Mouse (Mus musculus): ENCODE measurements around the gene Ppp4r4.
"Not testable (repeated sequence)": the region's sequence is repeated elsewhere in the genome, so short reads cannot be mapped to it uniquely, and the experiment has no call there.

Gene Ppp4r4

DNA sequence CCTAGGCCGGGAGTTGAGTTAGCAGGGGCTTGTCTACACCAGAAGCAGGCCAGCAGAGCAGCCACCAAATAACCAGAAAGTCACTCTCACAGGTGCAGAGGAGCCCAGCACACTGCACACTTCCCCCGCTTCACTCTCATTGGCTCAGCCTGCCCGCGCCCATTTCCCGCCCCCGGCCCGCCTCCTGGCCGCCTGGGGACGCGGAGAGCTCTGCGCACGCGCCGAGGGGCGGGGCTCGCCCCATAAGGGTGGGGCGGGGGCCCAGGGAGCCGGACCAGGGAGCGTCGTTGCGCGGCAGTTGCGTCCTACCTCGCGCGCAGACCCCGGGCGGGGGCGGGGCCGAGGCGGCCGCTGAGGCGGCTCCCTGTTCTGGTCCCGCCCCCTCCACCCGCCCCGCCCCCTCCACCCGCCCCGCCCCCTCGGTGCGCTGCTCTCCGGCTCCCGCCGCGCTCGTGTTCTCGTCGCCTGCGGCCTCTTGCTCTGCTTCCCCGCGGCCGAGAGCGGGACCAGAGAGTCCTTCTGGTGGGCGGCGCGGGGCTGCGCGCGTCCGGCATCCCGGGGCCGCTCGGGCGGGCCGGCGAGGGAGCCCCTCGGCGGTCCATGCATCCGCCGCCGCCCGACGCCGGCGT, at the start of gene Ppp4r4:
TSS of gene Ppp4r4 (plus strand) at position 264 of the 629 bp plus-strand sequence.
- DNase-seq (ENCODE audit: low read depth, low spot score), result no peak

GRCm38 (mm10) chr12:103482781-103483180, 49.3 kb upstream of the Ppp4r4 start:
- DNase-seq (ENCODE audit: low read depth, low spot score), result no peak

- not testable (repeated sequence) for DNase-seq (ENCODE audit: low read depth, low spot score)
These were observed 47.7 kb upstream of the Ppp4r4 start for GRCm38 (mm10) chr12:103484200-103484972.

- DNase-seq (ENCODE audit: low read depth, low spot score), result no peak
These were observed 45.4 kb upstream of the Ppp4r4 start for GRCm38 (mm10) chr12:103486726-103487125.

DNA sequence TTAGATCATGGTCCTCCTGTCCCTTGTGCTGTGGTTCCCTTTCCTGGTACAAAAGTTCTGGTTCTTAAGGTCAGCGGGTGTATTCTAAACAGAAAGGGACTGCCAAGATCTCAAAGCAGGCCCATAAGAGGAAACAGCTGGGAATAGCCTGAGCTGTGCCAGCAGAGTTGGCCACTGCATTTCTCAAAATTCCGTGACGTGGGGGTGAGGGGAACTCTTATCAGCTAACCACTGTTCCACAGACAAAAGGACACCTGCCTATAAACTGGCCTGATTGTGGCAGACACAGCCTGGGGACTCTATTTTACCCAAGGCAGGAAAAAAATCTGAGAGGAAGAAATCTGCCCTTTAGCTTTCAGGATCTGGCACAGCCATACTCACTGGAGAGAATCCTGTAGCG, 44.8 kb upstream of the Ppp4r4 start:
- no peak for DNase-seq (ENCODE audit: low read depth, low spot score)

- DNase-seq (ENCODE audit: low read depth, low spot score), result no peak
These were observed 44.3 kb upstream of the Ppp4r4 start for GRCm38 (mm10) chr12:103487750-103488149.

DNA sequence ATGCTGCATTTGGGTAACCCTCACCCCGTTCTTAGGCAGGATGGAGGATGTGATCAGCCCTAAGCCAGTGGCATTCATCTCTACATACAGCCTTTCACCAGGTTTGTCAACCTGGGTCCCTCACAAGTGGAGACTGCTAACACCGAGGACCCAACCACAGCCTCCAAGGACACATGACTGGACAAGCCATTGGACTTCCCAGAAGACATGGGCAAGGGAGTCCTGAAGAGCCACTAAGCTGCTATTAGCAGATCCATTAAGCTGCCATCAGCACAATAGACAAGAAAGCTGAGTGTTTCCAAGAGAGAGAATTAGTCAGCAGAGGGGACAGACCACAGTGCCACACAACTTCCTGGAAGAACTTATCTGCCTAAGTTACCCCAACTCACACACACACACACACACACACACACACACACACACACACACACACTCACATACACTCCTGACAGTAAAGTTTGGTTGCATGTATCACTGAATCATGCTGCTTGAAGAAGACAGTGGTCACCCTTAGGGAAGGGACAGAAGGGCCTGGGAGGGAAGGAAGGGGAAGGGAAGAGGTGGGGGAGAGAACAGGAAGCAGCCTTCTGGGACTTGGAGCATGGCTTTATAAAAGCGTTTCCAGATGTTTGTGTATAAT, 40.9 kb upstream of the Ppp4r4 start:
- no peak for DNase-seq (ENCODE audit: low read depth, low spot score)

GRCm38 (mm10) chr12:103492767-103493166, 39.3 kb upstream of the Ppp4r4 start:
- peak; percentile 49 for DNase-seq (ENCODE audit: low read depth, low spot score)

GRCm38 (mm10) chr12:103494486-103494885, 37.6 kb upstream of the Ppp4r4 start:
- DNase-seq (ENCODE audit: low read depth, low spot score), result peak; percentile 24

DNA sequence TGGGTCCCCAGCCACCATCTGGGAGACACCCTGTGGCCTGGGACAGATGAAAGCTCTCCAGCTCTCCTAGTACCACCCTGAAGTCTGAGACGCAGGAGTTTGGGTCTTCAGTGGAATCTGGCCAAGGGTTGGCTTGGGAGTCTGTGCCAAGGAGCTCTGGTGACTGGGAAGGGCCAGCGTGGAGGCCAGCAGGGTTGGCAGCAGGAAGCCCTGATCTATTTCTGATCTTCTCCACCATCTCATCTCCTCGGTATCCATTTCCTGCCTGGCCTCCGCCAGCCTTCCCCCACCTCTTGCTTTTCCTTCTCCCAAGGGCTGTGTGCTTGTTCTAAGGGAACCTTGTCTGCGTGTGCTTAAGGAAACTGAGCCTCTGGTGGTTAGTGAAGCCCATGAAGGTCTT, 33.3 kb upstream of the Ppp4r4 start:
- no peak for DNase-seq (ENCODE audit: low read depth, low spot score)

GRCm38 (mm10) chr12:103499261-103499660, 32.8 kb upstream of the Ppp4r4 start:
- no peak for DNase-seq (ENCODE audit: low read depth, low spot score)

DNA sequence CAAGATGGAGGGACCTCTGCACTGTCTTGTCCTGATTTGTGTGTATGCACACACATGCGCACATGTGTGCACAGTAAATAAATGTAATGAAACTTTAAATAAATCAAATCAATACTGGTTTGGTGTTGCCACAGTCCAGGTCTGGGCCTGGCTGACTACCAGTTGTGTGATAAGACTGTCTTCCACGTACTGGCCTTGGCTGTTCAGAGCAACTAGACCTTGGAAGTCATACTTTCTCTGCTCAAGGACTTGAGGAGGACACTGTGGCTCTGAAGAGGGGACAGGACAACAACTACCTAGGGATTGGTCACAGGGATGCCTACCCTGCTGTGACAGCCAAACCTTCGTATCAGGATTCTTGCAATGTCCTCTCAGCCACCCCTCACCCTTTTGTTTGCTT, 28.8 kb upstream of the Ppp4r4 start:
- no peak for DNase-seq (ENCODE audit: low read depth, low spot score)

- no peak for DNase-seq (ENCODE audit: low read depth, low spot score)
These were observed 27.7 kb upstream of the Ppp4r4 start for GRCm38 (mm10) chr12:103504402-103504801.

- no peak for DNase-seq (ENCODE audit: low read depth, low spot score)
These were observed 23.7 kb upstream of the Ppp4r4 start for GRCm38 (mm10) chr12:103508346-103508745.

- no peak for DNase-seq (ENCODE audit: low read depth, low spot score)
These were observed 22.2 kb upstream of the Ppp4r4 start for GRCm38 (mm10) chr12:103509893-103510292.

- DNase-seq (ENCODE audit: low read depth, low spot score), result no peak
These were observed 20.5 kb upstream of the Ppp4r4 start for GRCm38 (mm10) chr12:103511586-103511985.

- no peak for DNase-seq (ENCODE audit: low read depth, low spot score)
These were observed 19.0 kb upstream of the Ppp4r4 start for GRCm38 (mm10) chr12:103513039-103513438.

DNA sequence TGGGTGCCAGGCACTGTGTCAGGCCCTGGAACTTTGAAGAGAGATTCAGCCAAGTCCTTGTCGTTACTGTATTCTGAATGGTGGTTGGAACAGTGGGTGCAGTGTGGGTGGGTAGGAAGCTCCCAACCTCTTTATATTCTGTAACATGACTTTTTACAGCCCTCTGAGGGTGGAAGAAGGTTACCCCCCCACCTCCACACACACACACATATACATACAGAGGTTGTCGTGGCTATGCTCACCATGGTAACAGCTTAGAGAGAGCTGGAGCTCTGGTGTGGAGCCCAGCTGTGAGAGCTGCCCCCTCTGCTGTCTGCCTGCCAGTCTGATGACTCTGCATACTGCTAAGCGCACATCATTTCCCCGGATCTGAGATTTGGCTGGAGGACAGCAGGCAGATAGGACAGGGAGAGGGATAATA, 18.6 kb upstream of the Ppp4r4 start:
- DNase-seq (ENCODE audit: low read depth, low spot score), result no peak

DNA sequence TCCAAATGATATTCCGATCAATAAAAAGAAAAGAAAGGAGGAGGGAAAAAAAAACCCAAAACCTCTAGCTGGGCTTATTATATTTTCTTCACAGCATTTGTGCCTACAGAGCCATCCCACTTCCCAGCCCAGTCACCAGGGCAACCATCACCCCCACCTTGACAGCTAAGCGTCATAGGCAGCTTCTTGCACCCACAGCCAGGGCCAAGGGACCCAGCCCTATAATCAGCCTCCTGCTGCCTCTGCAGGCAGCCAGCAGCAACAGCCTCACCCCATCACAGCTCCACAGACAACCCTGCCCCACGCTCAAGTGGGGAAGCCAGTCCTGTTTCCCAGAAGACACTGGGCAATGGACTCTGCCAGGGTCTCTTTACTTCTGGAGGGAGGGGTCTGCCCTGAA, 17.7 kb upstream of the Ppp4r4 start:
- no peak for DNase-seq (ENCODE audit: low read depth, low spot score)

DNA sequence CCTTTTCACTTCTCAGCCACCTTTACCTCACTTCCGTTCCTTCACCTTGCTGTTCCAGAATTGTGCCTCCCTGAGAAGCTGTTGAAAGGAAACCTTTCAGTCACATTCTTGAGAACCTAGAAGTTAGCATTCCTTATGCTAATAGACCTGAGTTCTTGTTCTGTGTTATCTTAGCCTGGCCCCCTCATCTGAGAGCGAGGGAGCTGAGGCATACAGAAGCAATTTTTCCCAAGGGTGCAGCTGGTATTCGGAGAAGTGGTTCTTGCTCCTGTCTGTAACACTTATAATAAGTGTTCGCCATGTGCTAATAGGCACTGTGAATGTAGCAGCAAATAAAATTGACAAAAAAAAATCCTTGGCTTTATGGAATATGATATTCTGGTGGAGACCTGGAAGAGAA, 16.4 kb upstream of the Ppp4r4 start:
- DNase-seq (ENCODE audit: low read depth, low spot score), result no peak

DNA sequence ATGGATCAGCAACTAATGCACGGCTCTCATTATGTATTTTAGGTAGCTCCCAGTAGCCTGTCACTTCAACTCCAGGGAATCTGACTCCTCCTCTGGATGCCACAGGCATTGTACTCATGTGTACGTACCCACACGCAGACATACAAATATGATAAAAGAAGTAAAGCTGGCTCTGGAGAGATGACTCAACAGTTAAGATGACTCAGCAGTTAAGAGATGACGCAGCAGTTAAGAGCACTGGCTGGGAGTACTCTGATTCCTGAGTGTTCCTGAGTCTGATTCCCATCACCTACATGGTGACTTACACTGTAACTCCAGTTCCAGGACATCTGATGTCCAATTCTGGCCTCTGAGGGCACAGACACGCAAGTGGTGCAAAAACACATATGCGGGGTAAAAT, 13.4 kb upstream of the Ppp4r4 start:
- peak; percentile 11 for DNase-seq (ENCODE audit: low read depth, low spot score)

- DNase-seq (ENCODE audit: low read depth, low spot score), result no peak
These were observed 1.5 kb upstream of the Ppp4r4 start for GRCm38 (mm10) chr12:103530596-103530995.

All from c-Kit-negative CD71-positive TER-119-positive erythroid progenitor cells, embryonic 14.5 days (primary cell).